Mouse (Mus musculus): ENCODE measurements around the gene Guca1a. TPM values are rescaled to one million over a fixed set of nuclear protein-coding genes. Genes with fewer than 3 reads are reported as not detected.
A peak's percentile ranks its signal among the peaks of the same experiment; 100 is the strongest.
"Not testable (repeated sequence)": the region's sequence is repeated elsewhere in the genome, so short reads cannot be mapped to it uniquely, and the experiment has no call there.

Guca1a gene
- total RNA-seq (2021): 2.2 TPM in 1 of 2 replicates, not detected in the other
- long read RNA-seq, partial matches to known transcripts: 2 of 2 reads
- long read RNA-seq, other reads (novel, unspliced or antisense): 0 of 2 reads

GRCm38 (mm10) chr17:47400451-47400850, at the start of gene Guca1a:
TSS of gene Guca1a (minus strand) at chr17:47400584.
- DNase-seq: no peak

- no peak for DNase-seq
Measured at GRCm38 (mm10) chr17:47449432-47449831, 49.0 kb upstream of the Guca1a start.

GRCm38 (mm10) chr17:47448523-47449372, 48.4 kb upstream of the Guca1a start:
- DNase-seq: no peak

GRCm38 (mm10) chr17:47446561-47446960, 46.2 kb upstream of the Guca1a start:
- DNase-seq: no peak

- DNase-seq: no peak
Measured at GRCm38 (mm10) chr17:47446025-47446424, 45.6 kb upstream of the Guca1a start.

- DNase-seq: no peak
Measured at GRCm38 (mm10) chr17:47445518-47445917, 45.1 kb upstream of the Guca1a start.

- no peak for DNase-seq
Measured at GRCm38 (mm10) chr17:47444113-47444512, 43.7 kb upstream of the Guca1a start.

GRCm38 (mm10) chr17:47442271-47442670, 41.9 kb upstream of the Guca1a start:
- DNase-seq: no peak

- no peak for DNase-seq
Measured at GRCm38 (mm10) chr17:47441296-47442051, 41.1 kb upstream of the Guca1a start.

- no peak for DNase-seq
Measured at GRCm38 (mm10) chr17:47440359-47440890, 40.0 kb upstream of the Guca1a start.

- no peak for DNase-seq
Measured at GRCm38 (mm10) chr17:47439396-47440028, 39.1 kb upstream of the Guca1a start.

- no peak for DNase-seq
Measured at GRCm38 (mm10) chr17:47438611-47439010, 38.2 kb upstream of the Guca1a start.

GRCm38 (mm10) chr17:47436907-47437547, 36.6 kb upstream of the Guca1a start, which contains the start of gene 1700001C19Rik:
TSS of gene 1700001C19Rik (minus strand) at chr17:47437376.
- no peak for DNase-seq

- no peak for DNase-seq
Measured at GRCm38 (mm10) chr17:47436156-47436906, 35.9 kb upstream of the Guca1a start, which contains the start of gene AI661453. TSS of gene AI661453 (plus strand) at chr17:47436615.

- no peak for DNase-seq
Measured at GRCm38 (mm10) chr17:47430815-47431214, 30.4 kb upstream of the Guca1a start.

- peak; percentile 38 for DNase-seq
Measured at GRCm38 (mm10) chr17:47428831-47429304, 28.5 kb upstream of the Guca1a start.

GRCm38 (mm10) chr17:47427316-47427715, 26.9 kb upstream of the Guca1a start:
- DNase-seq: no peak

- DNase-seq: no peak
Measured at GRCm38 (mm10) chr17:47424186-47424585, 23.8 kb upstream of the Guca1a start.

GRCm38 (mm10) chr17:47422616-47423015, 22.2 kb upstream of the Guca1a start:
- DNase-seq: not testable (repeated sequence)

- DNase-seq: no peak
Measured at GRCm38 (mm10) chr17:47421566-47421965, 21.2 kb upstream of the Guca1a start.

GRCm38 (mm10) chr17:47420195-47420594, 19.8 kb upstream of the Guca1a start:
- no peak for DNase-seq

All from adrenal gland, postnatal 25 days (tissue).